Mouse (Mus musculus): ENCODE results near the gene Orc2. TPM values are rescaled to one million over a fixed set of nuclear protein-coding genes. Genes with fewer than 3 reads are reported as not detected.

The Orc2 gene
- 34.0 and 34.4 TPM in 2 replicates for polyA plus RNA-seq (2016; fragmentation: Nextera tagmentation; extraction: Ambion mirVana)

- peaks cover 25% of the 10 kb centered on the region for H3K9me3 ChIP-seq (replicated peaks)
- H3K4me2 ChIP-seq (replicated peaks), result peak within 1 kb of the TSS; percentile 80
- under 1% methylated on average over 64 of the region's 64 CpGs for WGBS
- H3K4me1 ChIP-seq, result peaks cover 16% of the 10 kb centered on the region
- peak within 1 kb of the TSS; percentile 78 for H3K27ac ChIP-seq
- H3K9ac ChIP-seq, result peak within 1 kb of the TSS; percentile 89
- no peaks in the 10 kb centered on the region for H3K27me3 ChIP-seq
- H3K36me3 ChIP-seq, result peaks cover 19% of the 10 kb centered on the region
- peak within 1 kb of the TSS; percentile 90 for H3K4me3 ChIP-seq
- ATAC-seq (ENCODE audit: low FRiP score), result peak; percentile 100
Measured at GRCm38 (mm10) chr1:58504577-58505254, at the start of gene Orc2. Orc2 (minus strand) TSS chr1:58505109.

GRCm38 (mm10) chr1:58541386-58541785 lies 36.5 kb upstream of the Orc2 start:
- Histone ChIP-seq H3K4me3 (no peak overlapping the region), H3K27ac (no peak overlapping the region), H3K9me3 (replicated peaks) (no peaks in the 10 kb centered on the region), H3K9ac (no peak overlapping the region), H3K27me3 (no peaks in the 10 kb centered on the region), H3K4me2 (replicated peaks) (no peak overlapping the region), H3K4me1 (no peaks in the 10 kb centered on the region), H3K36me3 (peaks cover 50% of the 10 kb centered on the region)
- 75% methylated on average over 1 of the region's 1 CpGs for WGBS
- ATAC-seq (ENCODE audit: low FRiP score), result no peak

DNA sequence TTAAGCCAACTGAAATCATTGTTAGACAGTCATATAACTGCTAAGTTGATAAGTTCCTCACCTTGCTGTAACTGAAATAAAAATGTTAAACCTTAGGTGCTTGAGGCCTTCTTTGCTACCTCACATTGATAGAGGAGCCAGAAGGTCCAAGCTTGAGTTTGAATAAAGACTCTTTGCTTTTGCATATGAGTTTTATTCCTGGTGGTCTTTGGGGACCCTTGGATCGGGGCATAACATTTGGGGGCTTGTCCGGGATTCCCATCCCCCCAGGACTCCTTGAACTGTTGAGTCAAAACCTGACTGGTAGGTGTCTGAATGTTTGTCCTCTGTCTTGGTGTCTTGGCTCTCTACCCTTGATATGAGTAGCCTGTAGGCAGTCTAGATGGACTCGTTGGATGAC lies 2.3 kb upstream of the Orc2 start:
- no peak overlapping the region for H3K4me3 ChIP-seq
- H3K4me2 ChIP-seq (replicated peaks), result no peak overlapping the region
- 0 out of 2 replicates have a peak, but pooled peaks cover 9% of the 10 kb centered on the region for H3K36me3 ChIP-seq
- no peak overlapping the region for H3K9ac ChIP-seq
- peaks cover 25% of the 10 kb centered on the region for H3K9me3 ChIP-seq (replicated peaks)
- H3K4me1 ChIP-seq, result peaks cover 16% of the 10 kb centered on the region
- no peaks in the 10 kb centered on the region for H3K27me3 ChIP-seq
- no peak overlapping the region for H3K27ac ChIP-seq
- ATAC-seq (ENCODE audit: low FRiP score), result no peak
- WGBS, result 88% methylated on average over 3 of the region's 3 CpGs

DNA sequence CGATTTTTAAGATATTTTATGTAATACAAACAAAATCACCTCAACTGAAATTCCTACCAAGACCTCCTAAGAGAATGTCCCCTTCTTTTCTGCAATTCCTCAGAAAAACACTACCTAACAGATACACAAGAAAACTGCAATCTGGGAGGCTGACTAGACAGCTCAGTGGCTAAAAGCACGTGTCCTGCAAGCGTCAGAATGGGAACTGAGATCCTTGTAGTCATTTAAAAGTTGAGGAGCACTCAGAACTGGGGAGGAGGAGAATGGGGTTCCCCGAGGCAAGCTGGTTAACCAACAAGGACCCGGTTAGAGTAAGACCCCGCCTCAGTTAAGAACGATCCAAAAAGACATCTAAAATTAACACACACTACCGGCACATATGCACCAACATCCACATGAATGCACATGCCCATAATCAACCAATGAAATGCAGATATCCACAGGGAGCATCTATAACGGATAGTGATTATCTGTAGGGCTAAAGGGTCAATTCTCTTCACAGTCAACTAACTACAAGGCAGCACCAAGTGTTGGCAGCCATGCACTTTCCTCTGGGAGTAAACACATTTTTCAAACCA lies 1.0 kb downstream of the Orc2 start:
- H3K4me1 ChIP-seq, result peaks cover 16% of the 10 kb centered on the region
- peaks cover 22% of the 10 kb centered on the region for H3K9me3 ChIP-seq (replicated peaks)
- no peaks in the 10 kb centered on the region for H3K27me3 ChIP-seq
- peak overlapping the region; percentile 78; the same call in 1 of the 2 replicates for H3K27ac ChIP-seq
- H3K36me3 ChIP-seq, result peaks cover 26% of the 10 kb centered on the region
- H3K9ac ChIP-seq, result peak overlapping the region; percentile 89
- no peak for ATAC-seq (ENCODE audit: low FRiP score)
- H3K4me2 ChIP-seq (replicated peaks), result peak overlapping the region; percentile 80
- peak overlapping the region; percentile 90 for H3K4me3 ChIP-seq
- 35% methylated on average over 9 of the region's 9 CpGs for WGBS

DNA sequence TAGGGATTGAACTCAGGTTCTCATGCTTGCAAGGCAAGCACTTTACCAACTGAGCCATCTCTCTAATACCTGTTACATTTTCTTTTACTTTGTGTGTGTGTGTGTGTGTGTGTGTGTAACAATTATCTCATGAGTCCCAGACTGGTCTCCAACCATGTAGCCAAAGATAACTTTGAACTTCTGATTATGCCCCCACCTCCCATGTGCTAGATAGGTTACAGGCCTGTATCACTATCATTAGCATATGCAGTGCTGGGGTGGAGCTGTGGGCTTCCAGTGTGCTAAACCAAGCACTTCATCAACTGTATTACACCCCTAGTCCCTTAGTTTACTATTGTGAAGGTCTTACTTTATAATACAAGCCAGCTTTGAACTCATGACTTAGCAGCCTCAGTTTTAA lies 1.8 kb downstream of the Orc2 start:
- H3K9ac ChIP-seq, result no peak overlapping the region
- H3K4me3 ChIP-seq, result peak overlapping the region; percentile 90; the same call in 1 of the 2 replicates
- no peak for ATAC-seq (ENCODE audit: low FRiP score)
- H3K4me1 ChIP-seq, result peaks cover 16% of the 10 kb centered on the region
- H3K36me3 ChIP-seq, result peaks cover 33% of the 10 kb centered on the region
- H3K4me2 ChIP-seq (replicated peaks), result peak overlapping the region; percentile 80
- no peaks in the 10 kb centered on the region for H3K27me3 ChIP-seq
- H3K9me3 ChIP-seq (replicated peaks), result peaks cover 14% of the 10 kb centered on the region
- H3K27ac ChIP-seq, result no peak overlapping the region

DNA sequence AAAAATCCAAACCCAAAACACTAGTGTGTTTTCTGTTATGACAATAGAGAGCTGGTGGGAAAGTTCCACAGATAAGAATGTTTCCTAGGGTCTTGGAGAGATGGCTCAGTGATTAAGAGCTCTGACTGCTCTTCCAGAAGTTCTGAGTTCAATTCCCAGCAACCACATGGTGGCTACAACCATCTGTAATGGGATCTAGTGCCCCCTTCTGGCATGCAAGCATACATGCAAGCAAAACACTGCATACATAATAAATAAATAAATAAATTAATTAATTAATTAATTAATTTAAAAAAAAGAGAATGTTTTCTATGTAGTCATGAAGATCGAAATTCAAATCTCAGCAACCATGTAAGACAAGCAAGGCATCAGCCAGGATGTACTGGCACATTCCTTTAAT lies 6.2 kb downstream of the Orc2 start:
- no peak overlapping the region for H3K27ac ChIP-seq
- no peaks in the 10 kb centered on the region for H3K27me3 ChIP-seq
- no peak overlapping the region for H3K4me3 ChIP-seq
- no peak overlapping the region for H3K4me2 ChIP-seq (replicated peaks)
- WGBS, result 89% methylated on average over 1 of the region's 1 CpGs
- ATAC-seq (ENCODE audit: low FRiP score), result no peak
- no peaks in the 10 kb centered on the region for H3K9me3 ChIP-seq (replicated peaks)
- peaks cover 10% of the 10 kb centered on the region for H3K4me1 ChIP-seq
- H3K36me3 ChIP-seq, result peaks cover 54% of the 10 kb centered on the region
- H3K9ac ChIP-seq, result no peak overlapping the region

GRCm38 (mm10) chr1:58497678-58498077 lies 7.2 kb downstream of the Orc2 start:
- no peak for ATAC-seq (ENCODE audit: low FRiP score)
- no peak overlapping the region for H3K27ac ChIP-seq
- H3K9ac ChIP-seq, result no peak overlapping the region
- H3K4me1 ChIP-seq, result no peaks in the 10 kb centered on the region
- 93% methylated on average over 4 of the region's 4 CpGs for WGBS
- no peak overlapping the region for H3K4me3 ChIP-seq
- H3K9me3 ChIP-seq (replicated peaks), result no peaks in the 10 kb centered on the region
- H3K27me3 ChIP-seq, result no peaks in the 10 kb centered on the region
- H3K36me3 ChIP-seq, result peaks cover 61% of the 10 kb centered on the region
- H3K4me2 ChIP-seq (replicated peaks), result no peak overlapping the region

GRCm38 (mm10) chr1:58495603-58496002 lies 9.3 kb downstream of the Orc2 start:
- 84% methylated on average over 6 of the region's 6 CpGs for WGBS
- Histone ChIP-seq H3K27me3 (no peaks in the 10 kb centered on the region), H3K4me2 (replicated peaks) (no peak overlapping the region), H3K27ac (no peak overlapping the region), H3K36me3 (peaks cover 80% of the 10 kb centered on the region), H3K4me1 (no peaks in the 10 kb centered on the region), H3K9ac (no peak overlapping the region), H3K4me3 (no peak overlapping the region), H3K9me3 (replicated peaks) (no peaks in the 10 kb centered on the region)
- ATAC-seq (ENCODE audit: low FRiP score), result no peak

DNA sequence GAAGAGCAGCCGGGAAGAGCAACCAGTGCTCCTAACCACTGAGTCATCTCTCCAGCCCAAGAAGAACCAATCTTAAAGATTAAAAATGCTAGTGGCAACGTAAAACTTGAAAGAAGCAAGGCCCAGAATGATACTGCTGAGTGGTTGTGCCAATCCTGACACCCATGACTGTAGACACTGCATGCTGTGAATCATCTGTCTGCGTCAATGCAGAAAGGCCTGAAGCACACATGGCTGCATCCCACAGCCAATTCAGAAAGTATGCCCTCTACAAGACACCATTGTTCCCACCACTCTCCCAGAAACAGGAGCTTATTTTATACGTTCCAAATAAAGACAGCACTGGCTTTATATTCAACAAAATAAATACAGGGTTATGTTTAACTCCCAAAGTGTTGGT lies 22.3 kb downstream of the Orc2 start:
- WGBS, result 90% methylated on average over 4 of the region's 4 CpGs
- H3K27me3 ChIP-seq, result no peaks in the 10 kb centered on the region
- H3K27ac ChIP-seq, result no peak overlapping the region
- ATAC-seq (ENCODE audit: low FRiP score), result no peak
- H3K36me3 ChIP-seq, result peaks cover 73% of the 10 kb centered on the region
- H3K9me3 ChIP-seq (replicated peaks), result no peaks in the 10 kb centered on the region
- H3K9ac ChIP-seq, result no peak overlapping the region
- no peak overlapping the region for H3K4me2 ChIP-seq (replicated peaks)
- H3K4me3 ChIP-seq, result no peak overlapping the region
- H3K4me1 ChIP-seq, result no peaks in the 10 kb centered on the region

GRCm38 (mm10) chr1:58475662-58476061 lies 29.2 kb downstream of the Orc2 start:
- Histone ChIP-seq H3K36me3 (peaks cover 80% of the 10 kb centered on the region), H3K9me3 (replicated peaks) (no peaks in the 10 kb centered on the region)
- WGBS, result 97% methylated on average over 8 of the region's 8 CpGs

GRCm38 (mm10) chr1:58465561-58465960 lies 39.3 kb downstream of the Orc2 start:
- WGBS, result 89% methylated on average over 4 of the region's 4 CpGs
- H3K4me2 ChIP-seq (replicated peaks), result no peak overlapping the region
- no peak overlapping the region for H3K4me3 ChIP-seq

More at GRCm38 (mm10) chr1:58475662-58476061, 29.2 kb downstream of the Orc2 start:
- Histone ChIP-seq H3K4me3 (no peak overlapping the region), H3K9ac (no peak overlapping the region), H3K27ac (no peak overlapping the region), H3K27me3 (no peaks in the 10 kb centered on the region), H3K4me1 (no peaks in the 10 kb centered on the region), H3K4me2 (replicated peaks) (no peak overlapping the region)
- ATAC-seq (ENCODE audit: low FRiP score), result no peak

DNA sequence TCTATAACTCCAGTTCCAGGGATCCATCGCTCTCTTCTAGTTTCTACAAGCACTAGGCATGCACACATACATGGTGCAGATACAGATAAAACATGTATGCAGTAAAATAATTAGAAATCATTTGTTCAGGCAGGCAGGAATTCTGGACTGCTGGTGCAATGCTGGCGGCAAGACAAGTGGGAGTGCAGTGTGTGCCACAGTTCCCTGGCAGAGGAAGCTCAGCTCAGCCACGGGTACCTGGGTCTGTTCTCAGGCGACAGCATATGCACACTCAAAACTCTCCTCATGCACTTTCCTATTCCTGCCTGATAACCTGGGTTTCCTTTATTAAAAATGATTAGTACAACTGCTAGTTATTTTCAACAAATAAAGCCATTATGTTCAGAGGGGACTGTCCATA lies 39.9 kb downstream of the Orc2 start:
- no peak overlapping the region for H3K4me3 ChIP-seq
- no peaks in the 10 kb centered on the region for H3K4me1 ChIP-seq
- no peaks in the 10 kb centered on the region for H3K9me3 ChIP-seq (replicated peaks)
- no peak overlapping the region for H3K4me2 ChIP-seq (replicated peaks)
- H3K9ac ChIP-seq, result no peak overlapping the region
- ATAC-seq (ENCODE audit: low FRiP score), result no peak
- H3K36me3 ChIP-seq, result peaks cover 84% of the 10 kb centered on the region
- H3K27ac ChIP-seq, result no peak overlapping the region
- no peaks in the 10 kb centered on the region for H3K27me3 ChIP-seq
- WGBS, result 92% methylated on average over 4 of the region's 4 CpGs

More at GRCm38 (mm10) chr1:58465561-58465960, 39.3 kb downstream of the Orc2 start:
- Histone ChIP-seq H3K27me3 (no peaks in the 10 kb centered on the region), H3K27ac (no peak overlapping the region), H3K9ac (no peak overlapping the region), H3K9me3 (replicated peaks) (no peaks in the 10 kb centered on the region), H3K4me1 (no peaks in the 10 kb centered on the region), H3K36me3 (peaks cover 85% of the 10 kb centered on the region)
- no peak for ATAC-seq (ENCODE audit: low FRiP score)

DNA sequence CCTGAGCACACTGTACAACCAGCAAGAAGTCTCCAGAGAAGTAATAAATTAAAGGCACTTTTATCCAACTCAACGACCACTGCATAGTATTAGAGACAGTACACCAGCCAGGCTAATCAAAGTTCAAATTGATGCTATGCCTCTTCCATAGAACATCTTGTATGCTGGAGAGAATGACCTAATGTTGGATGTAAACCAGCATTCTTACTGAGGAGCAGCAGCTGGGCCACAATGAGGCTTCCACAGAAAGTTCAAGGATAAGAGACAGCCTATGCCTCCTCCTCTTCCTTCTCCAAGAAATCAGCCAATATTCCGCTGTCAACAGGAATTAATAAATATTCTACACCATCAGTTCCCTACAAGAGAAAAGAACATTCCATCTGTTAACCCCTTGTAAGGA lies 41.0 kb downstream of the Orc2 start:
- Histone ChIP-seq H3K9ac (no peak overlapping the region), H3K4me2 (replicated peaks) (no peak overlapping the region), H3K27ac (no peak overlapping the region), H3K4me1 (no peaks in the 10 kb centered on the region), H3K36me3 (peaks cover 83% of the 10 kb centered on the region), H3K27me3 (no peaks in the 10 kb centered on the region), H3K9me3 (replicated peaks) (no peaks in the 10 kb centered on the region), H3K4me3 (no peak overlapping the region)
- no peak for ATAC-seq (ENCODE audit: low FRiP score)
- 85% methylated on average over 2 of the region's 2 CpGs for WGBS

Measured in hindbrain, embryonic 12.5 days (tissue).